Mouse (Mus musculus) liver, embryonic 12.5 days (tissue): ENCODE results near the gene Nubp2. TPM values are rescaled to one million over a fixed set of nuclear protein-coding genes. Genes with fewer than 3 reads are reported as not detected.

ENCODE experiments used
- ATAC-seq: fragments of 200-750 bp; cut with Nextera tagmentation; 2 replicates; pipeline ENCODE4 v1.8.0; 2017; ENCODE audit warnings: moderate number of reproducible peaks, mild to moderate bottlenecking, moderate library complexity
- H3K27ac ChIP-seq: fragments of 300-500 bp; sonication (generic); 2 replicates; pipeline ENCODE4 v1.5.1; 2016; ENCODE audit warnings: mild to moderate bottlenecking
- H3K27me3 ChIP-seq: fragments of 300-500 bp; sonication (generic); replicated peaks from 2 replicates; pipeline ENCODE4 v1.6.1; 2016; ENCODE audit warnings: mild to moderate bottlenecking, moderate library complexity
- H3K36me3 ChIP-seq: fragments of 300-500 bp; sonication (generic); 2 replicates; pipeline ENCODE4 v1.6.1; 2016; ENCODE audit warnings: mild to moderate bottlenecking, moderate library complexity
- H3K4me1 ChIP-seq: fragments of 300-500 bp; sonication (generic); 2 replicates; pipeline ENCODE4 v1.6.1; 2016
- H3K4me2 ChIP-seq: fragments of 300-500 bp; sonication (generic); 2 replicates; pipeline ENCODE4 v1.6.1; 2016; ENCODE audit warnings: mild to moderate bottlenecking, moderate library complexity
- H3K4me3 ChIP-seq: fragments of 300-500 bp; sonication (generic); 2 replicates; pipeline ENCODE4 v1.5.1; 2016; ENCODE audit warnings: mild to moderate bottlenecking, moderate library complexity
- H3K9ac ChIP-seq: fragments of 300-500 bp; sonication (generic); 2 replicates; pipeline ENCODE4 v1.6.1; 2016; ENCODE audit warnings: mild to moderate bottlenecking, moderate library complexity
- H3K9me3 ChIP-seq: fragments of 300-500 bp; sonication (generic); replicated peaks from 2 replicates; pipeline ENCODE4 v1.6.1; 2016; ENCODE audit warnings: mild to moderate bottlenecking, moderate library complexity
- WGBS: fragments of 180-500 bp; shearing (Covaris S2); methylation state at CpG from one replicate; pipeline ENCODE4 v1.1.7; 2016; ENCODE audit not compliant: insufficient replicate concordance; 5-methylcytosine and 5-hydroxymethylcytosine counted together
- polyA plus RNA-seq: library from polyadenylated mRNA; unstranded; fragments of >200 nt; fragmentation: Nextera tagmentation; extraction: Ambion mirVana; gene quantifications from 2 replicates; pipeline ENCODE4 v1.2.1, GENCODE M21; 2016

Nubp2 gene
- polyA plus RNA-seq, 1 experiment from 2014 or later = 108 TPM

DNA sequence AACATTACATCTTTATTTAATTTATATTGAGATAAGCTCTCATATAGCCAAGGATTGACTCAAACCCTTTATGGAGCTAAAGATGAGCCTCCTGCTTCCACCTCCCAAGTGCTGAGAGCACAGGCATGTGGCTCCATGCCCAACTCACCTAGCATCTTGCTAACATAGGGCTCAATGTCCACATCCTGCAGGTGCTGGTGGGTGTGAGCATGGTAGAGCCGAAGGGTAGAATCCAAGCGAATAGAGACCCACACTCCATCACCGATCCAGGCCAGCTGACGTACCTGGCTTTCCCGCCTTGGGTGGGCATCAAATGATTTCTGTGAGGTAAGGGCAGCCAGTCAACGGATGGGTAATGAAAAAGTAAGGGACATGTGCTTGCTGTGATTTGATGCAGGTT is 13.9 kb upstream of the Nubp2 start:
- H3K9me3 ChIP-seq = no peaks in the 10 kb centered on the region
- no peaks in the 10 kb centered on the region for H3K27me3 ChIP-seq
- no peak for ATAC-seq
- no peak overlapping the region for H3K9ac ChIP-seq
- 89% methylated on average over 6 of the region's 6 CpGs for WGBS
- H3K4me3 ChIP-seq = no peak overlapping the region
- no peak overlapping the region for H3K27ac ChIP-seq
- H3K36me3 ChIP-seq = peaks cover 82% of the 10 kb centered on the region
- peaks cover 64% of the 10 kb centered on the region for H3K4me1 ChIP-seq
- H3K4me2 ChIP-seq = no peak overlapping the region

GRCm38 (mm10) chr17:24899153-24899552 is 13.0 kb upstream of the Nubp2 start:
- H3K4me3 ChIP-seq = no peak overlapping the region
- H3K27me3 ChIP-seq = no peaks in the 10 kb centered on the region
- WGBS = 85% methylated on average over 5 of the region's 5 CpGs
- no peak overlapping the region for H3K9ac ChIP-seq
- H3K27ac ChIP-seq = peak overlapping the region; percentile 89
- H3K4me1 ChIP-seq = peaks cover 65% of the 10 kb centered on the region
- H3K4me2 ChIP-seq = no peak overlapping the region
- no peaks in the 10 kb centered on the region for H3K9me3 ChIP-seq
- H3K36me3 ChIP-seq = peaks cover 73% of the 10 kb centered on the region
- no peak for ATAC-seq

DNA sequence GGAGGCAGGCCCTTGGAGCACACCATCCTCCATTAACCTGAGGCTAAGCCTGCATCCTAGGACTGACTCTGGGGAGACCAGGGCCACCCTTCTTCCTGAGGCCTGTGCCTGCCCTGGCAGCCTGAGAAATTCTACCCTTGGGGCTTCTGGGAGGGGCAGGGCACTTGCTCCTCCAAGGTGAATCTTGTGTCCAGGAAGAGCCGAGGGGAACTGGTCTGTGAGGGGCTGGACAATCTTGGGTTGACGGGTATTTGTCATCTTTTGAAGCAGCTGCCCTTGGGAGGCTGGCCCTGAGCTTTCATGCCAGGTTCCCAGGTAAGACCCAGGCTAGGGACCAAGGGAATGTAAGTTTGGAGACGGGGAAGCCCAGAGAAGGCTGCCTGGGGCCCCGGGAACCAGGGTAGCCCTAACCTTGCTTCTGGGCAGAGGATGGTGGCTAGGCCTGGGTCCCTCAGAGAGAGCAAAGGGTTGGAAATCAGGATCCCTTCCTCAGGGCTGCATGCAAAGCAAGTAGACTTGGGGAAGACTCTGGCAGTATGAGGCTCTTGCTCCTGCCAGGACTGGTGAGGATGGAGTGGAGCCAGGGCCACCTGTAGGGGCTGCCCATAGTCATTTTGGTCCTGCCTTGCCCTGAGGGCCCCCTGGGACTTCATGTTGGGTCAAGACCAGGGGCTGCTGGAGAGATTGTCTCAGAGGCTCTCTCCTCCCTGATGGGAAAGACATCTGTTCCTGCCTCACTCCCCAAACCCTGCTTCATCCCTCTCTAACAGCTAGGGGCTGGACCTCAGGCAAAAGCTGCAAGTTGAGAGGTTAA is 12.1 kb upstream of the Nubp2 start:
- peak overlapping the region; percentile 88 for H3K9ac ChIP-seq
- 73% methylated on average over 4 of the region's 4 CpGs for WGBS
- peak overlapping the region; percentile 92; the same call in 1 of the 2 replicates for H3K4me3 ChIP-seq
- peaks cover 65% of the 10 kb centered on the region for H3K4me1 ChIP-seq
- peak overlapping the region; percentile 89 for H3K27ac ChIP-seq
- ATAC-seq = no peak
- peaks cover 71% of the 10 kb centered on the region for H3K36me3 ChIP-seq
- no peaks in the 10 kb centered on the region for H3K9me3 ChIP-seq
- H3K4me2 ChIP-seq = peak overlapping the region; percentile 97
- no peaks in the 10 kb centered on the region for H3K27me3 ChIP-seq

- peak overlapping the region; percentile 89 for H3K27ac ChIP-seq
Measured at GRCm38 (mm10) chr17:24897600-24897999, 11.5 kb upstream of the Nubp2 start.

GRCm38 (mm10) chr17:24896993-24897269 is 10.8 kb upstream of the Nubp2 start:
- peak overlapping the region; percentile 88 for H3K9ac ChIP-seq
- peak overlapping the region; percentile 89 for H3K27ac ChIP-seq
- ATAC-seq = no peak
- peaks cover 71% of the 10 kb centered on the region for H3K36me3 ChIP-seq
- no peaks in the 10 kb centered on the region for H3K9me3 ChIP-seq
- H3K4me2 ChIP-seq = peak overlapping the region; percentile 97
- H3K4me3 ChIP-seq = peak overlapping the region; percentile 92
- H3K27me3 ChIP-seq = no peaks in the 10 kb centered on the region
- H3K4me1 ChIP-seq = peaks cover 55% of the 10 kb centered on the region
- 51% methylated on average over 11 of the region's 11 CpGs for WGBS

More at GRCm38 (mm10) chr17:24897600-24897999, 11.5 kb upstream of the Nubp2 start:
- H3K9ac ChIP-seq = peak overlapping the region; percentile 88
- no peaks in the 10 kb centered on the region for H3K27me3 ChIP-seq
- 78% methylated on average over 4 of the region's 4 CpGs for WGBS
- peak overlapping the region; percentile 92 for H3K4me3 ChIP-seq
- peak overlapping the region; percentile 97 for H3K4me2 ChIP-seq
- peaks cover 62% of the 10 kb centered on the region for H3K4me1 ChIP-seq
- ATAC-seq = no peak
- peaks cover 71% of the 10 kb centered on the region for H3K36me3 ChIP-seq
- no peaks in the 10 kb centered on the region for H3K9me3 ChIP-seq

DNA sequence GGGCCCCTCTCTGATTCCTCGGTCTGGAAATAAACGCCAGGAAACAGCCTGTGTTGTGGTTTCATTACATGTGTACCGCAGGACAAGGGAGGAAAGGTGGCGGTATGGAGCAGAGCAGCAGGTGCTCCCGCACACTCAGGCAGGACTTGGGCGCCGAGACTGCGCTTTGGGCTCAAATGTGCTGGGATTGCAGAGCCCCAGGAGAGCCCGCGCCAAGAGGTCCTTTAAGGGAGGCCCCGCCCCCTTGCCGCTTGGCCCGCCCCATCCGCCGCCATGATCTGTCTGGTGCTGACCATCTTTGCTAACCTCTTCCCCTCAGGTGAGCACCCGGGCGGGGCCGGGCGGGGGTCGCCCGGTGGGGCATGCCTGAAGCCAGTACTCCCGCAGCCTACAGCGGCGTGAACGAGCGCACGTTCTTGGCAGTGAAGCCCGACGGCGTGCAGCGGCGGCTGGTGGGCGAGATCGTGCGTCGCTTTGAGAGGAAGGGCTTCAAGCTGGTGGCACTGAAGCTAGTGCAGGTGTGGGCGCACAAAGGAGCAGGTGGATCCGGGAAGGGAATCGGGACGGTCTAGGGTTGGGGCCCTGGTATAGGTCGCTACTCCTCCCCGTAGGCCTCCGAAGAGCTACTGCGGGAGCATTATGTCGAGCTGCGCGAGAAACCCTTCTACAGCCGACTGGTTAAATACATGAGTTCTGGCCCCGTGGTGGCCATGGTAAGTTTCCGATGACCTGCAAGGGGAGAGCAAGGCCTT is 10.3 kb upstream of the Nubp2 start, which contains the start of gene Nme3:
Nme3 (plus strand) TSS at position 260 of the 752 bp plus-strand sequence.
- H3K9ac ChIP-seq = peak within 1 kb of the TSS; percentile 88
- peak within 1 kb of the TSS; percentile 92 for H3K4me3 ChIP-seq
- H3K4me2 ChIP-seq = peak within 1 kb of the TSS; percentile 97
- no peaks in the 10 kb centered on the region for H3K9me3 ChIP-seq
- no peaks in the 10 kb centered on the region for H3K27me3 ChIP-seq
- peaks cover 50% of the 10 kb centered on the region for H3K4me1 ChIP-seq
- peaks cover 71% of the 10 kb centered on the region for H3K36me3 ChIP-seq
- H3K27ac ChIP-seq = peak within 1 kb of the TSS; percentile 89
- ATAC-seq = peak; percentile 80
- WGBS = 2% methylated on average over 50 of the region's 50 CpGs

- H3K36me3 ChIP-seq = peaks cover 71% of the 10 kb centered on the region
- peaks cover 49% of the 10 kb centered on the region for H3K4me1 ChIP-seq
- H3K9ac ChIP-seq = peak overlapping the region; percentile 88
- peak overlapping the region; percentile 97 for H3K4me2 ChIP-seq
- H3K4me3 ChIP-seq = peak overlapping the region; percentile 92
- 8% methylated on average over 23 of the region's 23 CpGs for WGBS
- peak overlapping the region; percentile 89 for H3K27ac ChIP-seq
- no peaks in the 10 kb centered on the region for H3K9me3 ChIP-seq
- H3K27me3 ChIP-seq = no peaks in the 10 kb centered on the region
- ATAC-seq = peak; percentile 13
Measured at GRCm38 (mm10) chr17:24895571-24896240, 9.6 kb upstream of the Nubp2 start.

GRCm38 (mm10) chr17:24894995-24895547 is 8.9 kb upstream of the Nubp2 start, which contains the start of the genes Eme2 and Mrps34:
Gene Eme2 (minus strand): TSS chr17:24895087.
Gene Mrps34 (plus strand): TSS chr17:24895116.
- no peaks in the 10 kb centered on the region for H3K27me3 ChIP-seq
- H3K9ac ChIP-seq = peak within 1 kb of the TSS; percentile 88
- no peaks in the 10 kb centered on the region for H3K9me3 ChIP-seq
- H3K36me3 ChIP-seq = peaks cover 71% of the 10 kb centered on the region
- H3K4me2 ChIP-seq = peak within 1 kb of the TSS; percentile 97
- H3K4me1 ChIP-seq = peaks cover 47% of the 10 kb centered on the region
- peak within 1 kb of the TSS; percentile 89 for H3K27ac ChIP-seq
- peak within 1 kb of the TSS; percentile 92 for H3K4me3 ChIP-seq
- ATAC-seq = peak; percentile 55
- WGBS = under 1% methylated on average over 62 of the region's 62 CpGs

DNA sequence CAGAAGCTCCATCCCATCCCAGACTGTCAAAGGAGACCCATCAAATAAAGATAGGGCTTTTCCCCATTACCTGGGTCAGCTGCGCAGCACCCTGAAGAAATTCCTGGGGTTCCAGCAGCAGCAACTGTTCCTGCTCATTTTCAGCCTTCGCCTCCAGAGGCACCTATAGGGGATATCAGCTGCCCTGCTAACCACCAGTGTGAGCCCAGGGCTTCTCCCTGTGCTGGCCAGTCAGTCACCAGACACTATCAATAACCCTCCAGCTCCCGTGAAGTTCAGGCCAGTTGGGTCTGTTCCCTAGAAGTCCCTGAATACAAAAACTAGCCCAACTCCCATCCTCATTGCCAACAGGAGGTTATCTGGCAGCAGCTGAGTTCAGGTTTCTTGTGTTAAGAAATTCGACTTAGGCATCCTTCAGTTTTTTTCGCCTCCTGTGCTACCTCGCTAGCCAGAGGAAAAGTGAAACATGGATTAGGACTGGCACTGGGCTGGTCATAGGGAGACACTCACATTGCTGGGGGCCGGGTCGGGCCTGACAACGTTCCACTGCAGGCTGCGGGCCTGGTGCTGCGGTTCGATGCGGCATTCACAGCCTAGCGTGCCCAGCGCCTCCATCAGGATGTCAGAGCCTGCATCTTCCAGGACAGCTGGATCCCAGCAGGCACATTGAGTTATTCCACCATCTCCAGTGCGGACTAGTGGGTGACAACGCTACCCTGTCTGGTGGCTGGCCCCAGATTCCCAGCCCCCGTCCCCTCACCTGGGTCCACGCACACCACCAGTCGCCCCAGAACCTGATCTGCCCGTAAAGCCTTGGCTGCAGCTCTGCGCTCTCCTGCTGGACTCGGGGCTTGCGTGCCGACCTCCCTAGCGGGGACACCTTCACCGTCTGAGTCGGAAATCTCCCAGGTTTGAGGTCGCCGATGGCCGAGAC is 8.2 kb upstream of the Nubp2 start:
- Histone ChIP-seq H3K9ac (peak overlapping the region; percentile 88), H3K27me3 (no peaks in the 10 kb centered on the region), H3K36me3 (peaks cover 71% of the 10 kb centered on the region), H3K27ac (peak overlapping the region; percentile 89), H3K4me3 (peak overlapping the region; percentile 92), H3K4me2 (peak overlapping the region; percentile 97), H3K9me3 (no peaks in the 10 kb centered on the region), H3K4me1 (peaks cover 53% of the 10 kb centered on the region)
- peak; percentile 17; the same call in 1 of the 2 replicates for ATAC-seq
- WGBS = 8% methylated on average over 31 of the region's 31 CpGs

DNA sequence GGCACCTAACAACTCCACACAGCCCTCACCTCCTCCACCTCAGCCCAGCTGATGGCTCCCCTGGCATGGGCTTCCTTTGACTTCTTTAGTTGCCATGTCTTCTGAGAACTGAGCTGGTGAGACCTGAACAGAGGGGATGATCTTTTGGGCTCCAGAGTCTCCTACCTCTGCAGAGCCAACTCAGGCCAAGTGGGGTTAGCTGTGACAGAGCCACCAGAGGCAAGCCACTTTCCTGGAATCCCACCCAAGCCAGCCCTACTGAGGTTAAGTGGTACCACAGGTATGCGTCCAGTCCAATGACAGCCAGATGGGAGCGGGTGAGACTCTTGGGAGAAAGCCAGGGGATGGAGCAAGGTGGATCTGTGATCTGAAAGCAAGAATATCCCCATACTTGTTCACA is 7.1 kb upstream of the Nubp2 start:
- WGBS = 89% methylated on average over 2 of the region's 2 CpGs
- Histone ChIP-seq H3K9ac (peak overlapping the region; percentile 88; the same call in 1 of the 2 replicates), H3K4me2 (peak overlapping the region; percentile 97), H3K4me3 (peak overlapping the region; percentile 92; the same call in 1 of the 2 replicates), H3K4me1 (peaks cover 63% of the 10 kb centered on the region), H3K27me3 (no peaks in the 10 kb centered on the region), H3K27ac (no peak overlapping the region), H3K9me3 (no peaks in the 10 kb centered on the region), H3K36me3 (peaks cover 71% of the 10 kb centered on the region)
- no peak for ATAC-seq
